Mouse (Mus musculus): Measurements from ENCODE around the gene Adnp. TPM values are rescaled to one million over a fixed set of nuclear protein-coding genes. Genes with fewer than 3 reads are reported as not detected.
A peak's percentile ranks its signal among the peaks of the same experiment; 100 is the strongest.

Adnp gene
- polyA plus RNA-seq, 1 experiment: 25.9 TPM

- H3K4me3 ChIP-seq (replicated peaks; ENCODE audit: insufficient read depth, low read depth, low read length): no peak overlapping the region
- no peak for DNase-seq
- WGBS: 56% methylated on average over 8 of the region's 8 CpGs
Measured at GRCm38 (mm10) chr2:168245571-168245970, 38.7 kb upstream of the Adnp start.

DNA sequence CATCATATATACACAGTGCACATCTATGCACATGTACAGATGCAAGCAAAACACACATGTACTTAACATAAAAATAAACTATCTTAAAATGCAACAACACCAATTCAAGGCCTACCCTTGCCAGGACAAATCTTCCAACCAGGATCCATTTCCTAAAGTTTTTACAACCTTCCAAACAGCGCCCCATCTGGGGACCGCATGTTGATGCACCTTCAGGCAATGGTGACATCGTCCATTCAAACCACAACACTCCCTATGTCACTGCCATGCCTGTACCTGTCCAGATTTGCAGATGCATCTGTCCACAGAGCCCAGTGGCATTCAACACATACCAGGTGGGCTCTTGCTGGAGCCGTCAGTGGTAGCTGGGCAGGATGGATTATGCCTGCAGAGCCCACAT, 36.4 kb upstream of the Adnp start:
- WGBS: 76% methylated on average over 4 of the region's 4 CpGs

More at GRCm38 (mm10) chr2:168245571-168245970, 38.7 kb upstream of the Adnp start:
- no peaks in the 10 kb centered on the region for H3K27me3 ChIP-seq (ENCODE audit: control insufficient read depth, insufficient read depth, low read length)
- TF ChIP-seq POLR2A (IDR thresholded peaks at IDR 0.05; ENCODE audit: borderline replicate concordance, insufficient read depth, low read length) (no peak), CTCF (IDR thresholded peaks at IDR 0.05; ENCODE audit: borderline replicate concordance, insufficient read depth, low read depth, low read length) (no peak)
- no peak overlapping the region for H3K27ac ChIP-seq (ENCODE audit: insufficient read depth, low read length)
- no peaks in the 10 kb centered on the region for H3K4me1 ChIP-seq (ENCODE audit: control insufficient read depth, insufficient read depth, low read length)

DNA sequence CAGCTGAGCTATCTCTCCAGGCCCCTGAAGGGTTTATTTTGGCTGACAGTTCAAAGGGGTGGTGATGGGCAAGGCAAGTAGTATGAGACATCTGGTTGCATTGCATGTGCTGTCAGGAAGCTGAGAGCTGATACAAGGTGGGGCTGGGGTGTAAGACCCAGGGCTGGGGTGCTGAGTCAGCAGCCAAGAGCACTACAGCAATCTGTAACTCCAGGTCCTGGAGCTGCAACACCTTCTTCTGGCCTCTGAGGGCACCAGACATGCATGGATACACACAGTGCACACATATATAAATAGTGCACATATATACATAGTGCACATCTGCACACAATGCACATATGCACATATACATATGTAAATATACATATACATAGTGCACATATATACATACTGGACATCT, 35.9 kb upstream of the Adnp start:
- DNase-seq: no peak
- TF ChIP-seq POLR2A (IDR thresholded peaks at IDR 0.05; ENCODE audit: borderline replicate concordance, insufficient read depth, low read length) (no peak), CTCF (IDR thresholded peaks at IDR 0.05; ENCODE audit: borderline replicate concordance, insufficient read depth, low read depth, low read length) (no peak)
- H3K27me3 ChIP-seq (ENCODE audit: control insufficient read depth, insufficient read depth, low read length): no peaks in the 10 kb centered on the region
- no peak overlapping the region for H3K4me3 ChIP-seq (replicated peaks; ENCODE audit: insufficient read depth, low read depth, low read length)
- H3K27ac ChIP-seq (ENCODE audit: insufficient read depth, low read length): no peak overlapping the region
- no peaks in the 10 kb centered on the region for H3K4me1 ChIP-seq (ENCODE audit: control insufficient read depth, insufficient read depth, low read length)

More for the DNA sequence above, 36.4 kb upstream of the Adnp start:
- TF ChIP-seq CTCF (IDR thresholded peaks at IDR 0.05; ENCODE audit: borderline replicate concordance, insufficient read depth, low read depth, low read length) (no peak), POLR2A (IDR thresholded peaks at IDR 0.05; ENCODE audit: borderline replicate concordance, insufficient read depth, low read length) (no peak)
- no peaks in the 10 kb centered on the region for H3K4me1 ChIP-seq (ENCODE audit: control insufficient read depth, insufficient read depth, low read length)
- no peak for DNase-seq
- H3K27ac ChIP-seq (ENCODE audit: insufficient read depth, low read length): no peak overlapping the region
- H3K27me3 ChIP-seq (ENCODE audit: control insufficient read depth, insufficient read depth, low read length): no peaks in the 10 kb centered on the region
- no peak overlapping the region for H3K4me3 ChIP-seq (replicated peaks; ENCODE audit: insufficient read depth, low read depth, low read length)

DNA sequence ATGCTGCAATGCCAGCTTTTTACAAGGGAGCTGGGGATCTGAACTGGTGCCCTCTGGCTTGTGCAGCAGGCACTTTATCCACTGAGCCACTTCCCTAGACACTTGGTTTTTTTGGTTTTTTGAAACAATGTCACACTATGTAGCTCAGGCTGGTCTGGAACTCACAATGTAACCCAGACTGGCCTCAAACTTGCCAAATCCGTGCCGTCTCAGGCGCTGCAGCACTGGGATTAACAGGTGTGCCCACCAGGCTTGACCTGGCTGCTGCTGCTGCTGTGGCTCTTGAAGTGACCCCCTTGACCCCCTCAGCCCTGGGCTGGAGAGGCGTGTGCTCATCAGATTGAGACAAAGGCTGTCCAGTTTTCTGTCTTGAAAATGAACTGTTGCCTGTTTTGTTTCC, 31.4 kb upstream of the Adnp start:
- no peak overlapping the region for H3K27ac ChIP-seq (ENCODE audit: insufficient read depth, low read length)
- no peak overlapping the region for H3K4me3 ChIP-seq (replicated peaks; ENCODE audit: insufficient read depth, low read depth, low read length)
- WGBS: 83% methylated on average over 4 of the region's 4 CpGs
- no peak for TF ChIP-seq CTCF (IDR thresholded peaks at IDR 0.05; ENCODE audit: borderline replicate concordance, insufficient read depth, low read depth, low read length)
- TF ChIP-seq POLR2A (IDR thresholded peaks at IDR 0.05; ENCODE audit: borderline replicate concordance, insufficient read depth, low read length): no peak
- no peak for DNase-seq
- H3K4me1 ChIP-seq (ENCODE audit: control insufficient read depth, insufficient read depth, low read length): no peaks in the 10 kb centered on the region
- no peaks in the 10 kb centered on the region for H3K27me3 ChIP-seq (ENCODE audit: control insufficient read depth, insufficient read depth, low read length)

DNA sequence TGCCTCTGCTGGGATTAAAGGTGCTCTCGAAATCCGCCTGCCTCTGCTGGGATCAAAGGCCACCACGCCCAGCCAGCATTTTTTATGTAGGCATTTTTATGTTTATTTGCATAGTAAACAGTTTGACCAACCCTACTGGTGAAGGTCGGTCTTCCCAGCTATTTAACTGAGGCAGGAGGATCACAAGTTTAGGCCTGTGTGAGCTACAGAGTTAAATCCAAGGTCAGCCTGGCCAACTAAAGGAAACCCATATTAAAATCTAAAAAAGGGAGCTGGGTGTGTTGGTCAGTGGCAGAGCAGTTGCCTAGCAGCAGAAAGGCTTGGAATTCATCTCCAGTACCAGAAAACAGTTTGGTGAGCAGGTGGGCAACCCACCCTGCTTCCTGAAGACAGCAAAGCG, 26.4 kb upstream of the Adnp start:
- H3K4me3 ChIP-seq (replicated peaks; ENCODE audit: insufficient read depth, low read depth, low read length): no peak overlapping the region
- DNase-seq: no peak
- H3K27me3 ChIP-seq (ENCODE audit: control insufficient read depth, insufficient read depth, low read length): no peaks in the 10 kb centered on the region
- 95% methylated on average over 5 of the region's 5 CpGs for WGBS
- H3K4me1 ChIP-seq (ENCODE audit: control insufficient read depth, insufficient read depth, low read length): peaks cover 8% of the 10 kb centered on the region
- no peak overlapping the region for H3K27ac ChIP-seq (ENCODE audit: insufficient read depth, low read length)
- TF ChIP-seq CTCF (IDR thresholded peaks at IDR 0.05; ENCODE audit: borderline replicate concordance, insufficient read depth, low read depth, low read length) (no peak), POLR2A (IDR thresholded peaks at IDR 0.05; ENCODE audit: borderline replicate concordance, insufficient read depth, low read length) (no peak)

GRCm38 (mm10) chr2:168231471-168231829, 24.5 kb upstream of the Adnp start:
- no peaks in the 10 kb centered on the region for H3K27me3 ChIP-seq (ENCODE audit: control insufficient read depth, insufficient read depth, low read length)
- H3K27ac ChIP-seq (ENCODE audit: insufficient read depth, low read length): no peak overlapping the region
- DNase-seq: peak in 1 of 2 experiments; percentile 31
- TF ChIP-seq CTCF (IDR thresholded peaks at IDR 0.05; ENCODE audit: borderline replicate concordance, insufficient read depth, low read depth, low read length): no peak
- no peak for TF ChIP-seq POLR2A (IDR thresholded peaks at IDR 0.05; ENCODE audit: borderline replicate concordance, insufficient read depth, low read length)
- H3K4me3 ChIP-seq (replicated peaks; ENCODE audit: insufficient read depth, low read depth, low read length): peak overlapping the region; percentile 94
- WGBS: 53% methylated on average over 33 of the region's 33 CpGs
- peaks cover 8% of the 10 kb centered on the region for H3K4me1 ChIP-seq (ENCODE audit: control insufficient read depth, insufficient read depth, low read length)

GRCm38 (mm10) chr2:168230773-168231470, 24.0 kb upstream of the Adnp start:
- peak overlapping the region; percentile 94 for H3K4me3 ChIP-seq (replicated peaks; ENCODE audit: insufficient read depth, low read depth, low read length)
- peak in 1 of 2 experiments; percentile 46 for DNase-seq
- 1% methylated on average over 103 of the region's 105 CpGs for WGBS
- H3K27ac ChIP-seq (ENCODE audit: insufficient read depth, low read length): peak overlapping the region; percentile 84
- peaks cover 8% of the 10 kb centered on the region for H3K4me1 ChIP-seq (ENCODE audit: control insufficient read depth, insufficient read depth, low read length)
- TF ChIP-seq CTCF (IDR thresholded peaks at IDR 0.05; ENCODE audit: borderline replicate concordance, insufficient read depth, low read depth, low read length) (no peak), POLR2A (IDR thresholded peaks at IDR 0.05; ENCODE audit: borderline replicate concordance, insufficient read depth, low read length) (no peak)
- H3K27me3 ChIP-seq (ENCODE audit: control insufficient read depth, insufficient read depth, low read length): no peaks in the 10 kb centered on the region

GRCm38 (mm10) chr2:168230026-168230728, 23.3 kb upstream of the Adnp start, which contains the start of the genes Gm20716, Dpm1 and Mocs3:
Gene Gm20716, minus strand, starts transcription at chr2:168230364.
Gene Dpm1, minus strand, starts transcription at chr2:168230591.
Gene Mocs3, plus strand, starts transcription at chr2:168230622.
- Histone ChIP-seq H3K4me1 (ENCODE audit: control insufficient read depth, insufficient read depth, low read length) (peaks cover 8% of the 10 kb centered on the region), H3K4me3 (replicated peaks; ENCODE audit: insufficient read depth, low read depth, low read length) (peak within 1 kb of the TSS; percentile 94), H3K27me3 (ENCODE audit: control insufficient read depth, insufficient read depth, low read length) (no peaks in the 10 kb centered on the region), H3K27ac (ENCODE audit: insufficient read depth, low read length) (peak within 1 kb of the TSS; percentile 84)
- peak; percentile 87 to 93 for DNase-seq
- TF ChIP-seq POLR2A (IDR thresholded peaks at IDR 0.05; ENCODE audit: borderline replicate concordance, insufficient read depth, low read length): peak; percentile 93
- TF ChIP-seq CTCF (IDR thresholded peaks at IDR 0.05; ENCODE audit: borderline replicate concordance, insufficient read depth, low read depth, low read length): no peak
- WGBS: under 1% methylated on average over 73 of the region's 73 CpGs

All from cerebellum, adult 2 months (tissue).